Mouse (Mus musculus) mesoderm, embryonic 11.5 days (tissue): ENCODE results near the gene Nme6.
"Not testable (repeated sequence)": the region's sequence is repeated elsewhere in the genome, so short reads cannot be mapped to it uniquely, and the experiment has no call there.

Experiments used
- DNase-seq: peaks from one replicate; pipeline ENCODE4 v3.0.0-alpha.2; 2012; ENCODE audit warnings: low read depth, low spot score

Gene Nme6

DNA sequence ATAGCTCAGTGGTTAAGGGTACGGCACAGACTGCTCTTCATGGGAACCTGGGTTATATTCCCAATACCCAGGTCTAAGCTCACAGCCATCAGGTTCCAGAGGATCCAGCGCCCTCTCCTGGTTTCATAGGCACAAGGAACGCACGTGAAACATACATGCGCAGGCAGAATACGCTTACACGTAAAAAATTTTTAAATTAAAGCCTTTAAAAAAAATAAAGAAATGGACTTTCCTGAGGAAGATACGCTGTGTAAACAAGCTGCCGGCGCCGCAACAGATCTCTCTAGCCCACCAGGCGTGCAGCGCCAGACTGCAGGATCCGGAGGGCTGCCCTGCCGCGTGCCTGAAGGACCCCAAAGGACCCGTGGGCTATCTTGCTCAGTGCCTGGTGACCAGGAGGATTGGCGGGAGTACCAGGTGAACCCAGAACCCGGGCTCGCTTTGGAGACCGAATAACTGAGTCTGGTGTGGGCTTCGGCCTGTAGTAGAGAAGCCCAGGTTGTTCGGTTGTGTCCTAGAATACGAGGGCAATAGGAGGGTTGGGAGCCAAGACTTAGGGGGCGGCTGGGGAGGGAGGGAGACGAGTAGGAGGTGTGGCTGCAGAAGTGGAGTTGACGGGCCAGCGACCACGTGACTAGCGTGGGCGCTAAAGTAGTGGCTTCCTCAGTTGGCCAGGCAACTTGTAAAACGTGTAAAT lies at the start of gene Nme6:
Gene Nme6 (plus strand): TSS at position 359 of the 697 bp plus-strand sequence.
- DNase-seq: peak; percentile 87

- not testable (repeated sequence) for DNase-seq
These were observed 42.0 kb upstream of the Nme6 start, which contains the start of gene Fbxw27 for GRCm38 (mm10) chr9:109790570-109790969. TSS of gene Fbxw27 (minus strand) at chr9:109790670.

DNA sequence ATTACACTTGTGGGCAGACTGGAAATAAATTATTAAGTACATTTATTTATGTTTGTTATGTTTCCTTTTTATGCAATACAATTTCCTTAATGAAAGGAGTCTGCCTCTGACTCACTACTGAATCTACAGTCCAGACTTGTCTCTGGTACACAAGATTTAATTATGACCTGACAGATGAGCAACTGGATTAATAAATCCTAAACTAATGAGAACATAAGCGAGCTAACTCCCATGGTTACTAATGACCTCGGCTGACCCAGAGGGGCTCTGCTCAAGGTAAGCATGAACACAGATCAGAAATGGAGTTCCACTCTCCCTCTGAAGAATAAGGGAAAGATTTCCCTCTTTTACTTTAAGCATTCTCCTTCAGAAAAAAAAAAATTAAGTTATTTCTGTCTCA lies 37.3 kb upstream of the Nme6 start:
- no peak for DNase-seq

DNA sequence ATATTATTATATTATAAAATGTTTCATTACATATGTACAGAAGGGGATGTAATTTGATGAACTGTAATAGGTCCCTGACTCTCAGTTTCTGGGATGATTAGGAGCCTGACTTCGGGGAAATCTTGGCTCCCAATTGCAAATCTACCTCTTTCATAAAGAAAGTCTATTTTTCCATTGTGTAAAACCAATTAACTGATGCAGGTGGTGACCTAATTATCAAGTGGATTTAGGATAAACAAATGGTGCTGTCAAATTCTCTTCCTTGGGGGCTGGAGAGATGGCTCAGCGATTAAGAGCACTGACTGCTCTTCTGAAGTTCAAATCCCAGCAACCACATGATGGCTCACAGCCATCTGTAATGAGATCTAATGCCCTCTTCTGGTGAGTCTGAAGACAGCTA lies 36.7 kb upstream of the Nme6 start:
- no peak for DNase-seq

- peak; percentile 39 for DNase-seq
These were observed 34.5 kb upstream of the Nme6 start for GRCm38 (mm10) chr9:109798051-109798450.

DNA sequence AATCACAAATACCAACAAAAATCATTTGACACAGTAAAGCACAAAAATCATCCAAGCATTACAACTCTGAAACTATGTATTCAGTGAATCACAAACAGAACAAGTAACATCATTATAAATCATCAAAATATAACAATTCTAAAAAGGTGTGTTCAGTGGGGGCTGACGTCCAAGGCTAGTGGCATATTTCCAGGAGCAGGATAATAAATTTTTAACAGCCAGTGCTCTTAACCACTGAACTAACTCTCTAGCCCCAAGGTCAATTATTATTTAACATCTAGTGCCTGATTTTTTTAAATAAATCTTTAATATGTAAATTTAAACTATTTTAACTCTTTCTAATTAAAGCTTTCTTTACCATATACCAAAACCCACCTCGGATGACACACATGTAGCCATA lies 27.0 kb upstream of the Nme6 start:
- DNase-seq: not testable (repeated sequence)

DNA sequence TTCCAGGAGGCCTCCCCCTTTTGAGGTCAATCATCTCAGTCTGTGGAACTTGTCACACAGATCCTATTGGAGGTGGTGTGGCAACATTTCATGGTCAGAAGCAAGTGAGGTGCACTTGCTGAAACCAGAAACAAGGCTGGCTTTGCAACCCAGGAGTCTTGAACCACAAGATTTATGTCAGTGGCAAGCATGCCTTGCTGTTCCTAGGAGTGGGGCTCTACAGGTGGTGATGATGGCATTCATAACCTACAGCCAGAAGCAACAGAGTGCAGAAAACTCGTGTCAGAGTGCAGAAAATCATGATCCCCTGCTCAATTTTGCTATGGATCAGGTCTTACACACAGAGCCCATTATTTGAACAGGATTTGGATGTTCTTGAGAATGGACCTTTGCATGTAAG lies 26.3 kb upstream of the Nme6 start:
- DNase-seq: no peak

DNA sequence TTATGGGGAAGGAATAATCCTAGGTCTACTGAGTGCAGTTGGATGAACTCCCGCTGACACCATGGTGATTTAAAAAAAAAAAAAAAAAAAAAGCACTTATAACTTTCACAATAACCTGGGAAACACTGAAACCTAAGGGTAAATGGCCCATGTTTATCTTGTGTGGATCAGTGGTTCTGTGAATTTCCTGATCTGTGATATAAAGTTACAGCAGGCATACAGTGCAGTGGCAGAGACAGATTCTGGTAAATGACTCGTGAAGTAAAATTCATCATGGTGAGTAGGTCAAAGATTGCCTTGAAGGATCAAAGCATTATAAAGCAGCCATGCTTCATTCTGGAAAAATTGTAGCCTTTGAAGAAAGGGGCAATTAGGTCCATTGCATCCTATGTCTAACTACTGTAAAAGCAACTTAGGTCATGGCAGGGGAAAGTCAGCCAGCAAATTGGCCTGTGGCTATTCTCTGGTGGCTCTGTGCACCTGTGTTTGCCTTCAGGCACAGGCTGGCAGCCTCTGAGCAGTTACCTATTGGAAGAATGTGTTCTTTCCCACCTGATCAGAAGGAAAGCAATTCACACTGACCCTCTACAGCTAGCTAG lies 25.8 kb upstream of the Nme6 start:
- DNase-seq: no peak

DNA sequence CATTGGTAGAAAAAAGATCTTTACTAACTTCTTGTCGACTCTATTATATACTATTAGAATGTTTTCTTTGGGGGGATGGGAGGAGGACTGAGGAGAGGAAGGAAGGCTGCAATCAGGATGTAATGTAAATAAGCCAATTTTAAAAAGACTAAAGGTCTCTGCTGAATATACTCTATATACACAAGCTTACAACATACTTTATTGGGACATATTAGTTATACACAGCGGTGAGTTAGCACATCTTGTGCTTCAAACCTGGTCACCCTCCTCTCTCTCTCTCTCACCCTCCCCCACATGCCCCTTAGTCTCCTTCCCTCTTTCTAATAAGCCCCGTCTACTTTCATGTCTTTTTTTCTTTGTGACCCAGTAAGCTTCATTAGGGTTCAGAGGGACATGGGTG lies 24.7 kb upstream of the Nme6 start:
- no peak for DNase-seq

- no peak for DNase-seq
These were observed 20.6 kb upstream of the Nme6 start, which contains the start of gene Spink8 for GRCm38 (mm10) chr9:109811980-109812379. TSS of gene Spink8 (plus strand) at chr9:109812280.

GRCm38 (mm10) chr9:109813424-109813823 lies 19.1 kb upstream of the Nme6 start:
- DNase-seq: peak; percentile 17

DNA sequence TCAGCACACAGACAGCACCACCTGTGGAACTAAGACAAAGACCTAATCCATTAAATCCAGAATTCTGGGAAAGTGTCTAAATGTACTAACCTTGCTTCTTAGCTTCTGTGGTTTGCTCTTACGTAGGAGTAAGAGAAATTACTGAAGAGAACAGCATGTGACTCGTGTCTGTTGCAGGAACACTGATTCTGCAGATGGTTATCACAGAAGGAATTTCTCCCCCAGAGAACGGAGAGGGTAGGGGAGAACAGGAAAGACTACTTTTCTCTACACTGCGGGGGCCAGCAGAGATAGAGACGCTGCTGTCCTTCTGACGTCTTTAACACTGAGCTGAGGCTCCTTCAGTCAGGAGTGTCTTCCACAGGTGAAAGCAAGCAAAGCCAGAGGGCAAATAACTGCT lies 16.2 kb upstream of the Nme6 start:
- DNase-seq: no peak

GRCm38 (mm10) chr9:109825739-109826138 lies 6.8 kb upstream of the Nme6 start:
- no peak for DNase-seq

DNA sequence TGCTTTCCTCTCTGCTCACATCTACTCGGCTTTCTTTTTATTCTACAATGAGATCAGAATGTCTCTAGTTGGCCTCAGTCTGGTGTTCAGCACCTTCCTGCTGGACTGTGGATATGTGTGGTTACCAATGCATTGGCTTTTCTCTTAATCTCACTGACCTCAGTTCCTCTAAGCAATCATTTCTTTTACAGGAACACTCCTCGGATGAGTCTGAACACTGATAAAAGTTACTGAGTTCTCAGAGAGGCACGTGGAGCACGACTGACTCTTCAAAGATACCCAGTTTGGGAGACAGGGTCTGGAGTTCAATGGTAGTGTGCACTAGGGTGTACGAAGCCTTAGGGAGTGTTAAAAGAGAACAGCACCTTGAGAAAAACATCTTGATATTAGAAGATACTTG lies 6.4 kb upstream of the Nme6 start:
- DNase-seq: no peak

DNA sequence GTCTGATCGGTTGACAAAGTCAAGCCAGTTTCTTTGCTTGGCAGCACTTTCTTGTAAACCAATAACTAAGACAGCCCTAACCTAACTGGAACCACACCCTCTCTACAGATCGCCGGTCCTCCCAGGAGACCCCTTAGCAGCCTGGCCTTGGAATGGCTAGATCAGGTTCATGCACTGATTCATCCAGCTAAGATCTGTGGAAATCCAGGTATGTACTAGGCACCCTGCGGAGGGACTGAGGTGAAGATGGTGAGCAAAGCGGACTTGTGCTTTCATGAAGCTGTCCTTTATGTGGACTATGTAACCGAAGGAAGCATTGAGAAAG lies 501 bp downstream of the Nme6 start:
- DNase-seq: no peak

DNA sequence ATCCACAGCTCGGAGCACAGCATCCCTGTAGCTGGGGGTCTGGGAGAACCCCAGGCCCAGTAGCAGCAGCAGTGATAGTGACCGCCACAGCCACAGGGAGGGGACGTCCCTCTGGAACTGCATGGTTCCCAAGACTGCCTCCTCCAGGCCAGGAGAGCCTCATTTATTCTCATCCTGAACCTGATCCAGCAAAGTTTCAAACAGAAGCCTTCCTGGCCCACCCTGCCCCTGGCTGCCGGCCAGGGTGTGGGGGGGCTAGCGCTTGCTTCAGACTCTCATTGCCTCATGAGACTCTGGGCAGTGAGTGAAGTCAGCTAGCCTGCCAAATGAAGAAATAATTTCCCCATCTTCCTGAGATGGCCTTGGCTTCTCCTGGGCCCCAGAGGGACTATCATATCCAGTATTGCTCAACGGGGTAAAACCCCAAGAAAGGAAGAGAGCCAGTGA lies 16.8 kb downstream of the Nme6 start, which contains the start of gene Camp:
Gene Camp (minus strand): TSS at position 306 of the 447 bp plus-strand sequence.
- no peak for DNase-seq

DNA sequence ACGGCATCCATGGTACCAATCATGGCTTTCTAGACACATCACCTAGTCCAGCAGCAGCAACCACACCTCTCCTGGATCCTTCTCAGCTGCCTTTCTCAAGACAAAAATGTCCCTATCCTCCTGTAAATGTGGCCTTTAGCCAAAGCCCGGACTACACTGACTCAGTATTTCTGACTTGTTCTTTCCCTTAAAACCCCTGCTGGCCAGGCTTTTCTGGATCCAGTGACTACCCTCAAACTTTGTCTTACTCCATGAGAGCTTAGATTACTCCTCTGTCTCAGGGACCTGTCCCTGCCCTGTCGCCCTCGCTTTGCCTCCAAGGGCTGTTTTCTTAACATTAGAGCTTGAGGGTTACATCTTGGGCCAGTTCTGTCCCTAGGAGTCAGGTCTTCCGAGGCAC lies 17.6 kb downstream of the Nme6 start:
- no peak for DNase-seq

DNA sequence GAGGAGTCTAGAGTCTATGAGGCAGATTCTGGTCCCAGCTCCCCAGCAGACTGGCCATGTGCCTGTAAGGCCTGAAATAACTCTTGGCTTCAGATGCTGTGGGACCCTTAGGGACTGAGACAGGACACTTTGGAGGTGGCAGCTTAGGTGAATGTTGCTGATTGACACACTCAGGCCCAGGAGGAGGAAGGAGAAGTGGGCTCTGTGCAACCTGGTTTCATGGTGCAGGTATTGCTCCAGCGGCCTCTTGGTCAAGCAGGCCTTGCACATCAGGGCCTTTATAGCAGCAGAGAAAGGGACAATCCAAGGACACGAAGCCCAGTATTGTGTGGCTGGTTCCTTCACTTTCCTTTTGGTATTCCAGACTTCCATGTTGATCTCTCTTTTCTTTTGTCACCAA lies 21.8 kb downstream of the Nme6 start:
- DNase-seq: no peak

- DNase-seq: no peak
These were observed 23.4 kb downstream of the Nme6 start for GRCm38 (mm10) chr9:109855947-109856346.

DNA sequence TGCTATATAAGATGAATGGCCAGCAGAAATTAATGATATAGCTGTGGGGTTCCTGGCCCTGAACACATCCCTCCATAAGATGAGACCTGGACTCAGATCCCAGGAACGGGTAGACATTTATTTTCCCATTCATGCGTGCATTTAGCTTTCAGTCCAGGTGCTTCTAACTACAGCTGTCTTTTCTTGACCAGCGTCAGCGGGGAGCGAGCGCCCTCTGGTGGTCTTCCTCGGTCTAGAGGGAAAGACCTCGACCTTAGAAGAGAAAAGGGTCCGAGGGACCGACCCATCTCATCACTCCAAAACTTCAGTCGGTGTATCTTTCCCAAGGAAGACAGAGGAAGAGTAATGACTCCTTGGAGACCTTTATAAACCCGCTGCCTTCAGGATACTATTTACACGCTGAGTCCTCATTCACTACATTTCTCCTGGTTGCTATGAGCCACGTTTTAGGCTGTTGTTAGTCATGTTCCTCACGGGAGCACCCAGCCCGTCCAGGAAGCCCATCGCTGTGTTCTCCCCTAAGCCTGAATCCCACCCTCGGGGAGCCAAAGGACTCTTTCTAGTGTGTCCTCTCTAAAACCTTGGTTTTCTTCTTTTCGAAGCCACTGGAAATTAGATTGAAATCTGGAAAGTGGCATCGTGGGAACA lies 30.0 kb downstream of the Nme6 start:
- DNase-seq: peak; percentile 85

GRCm38 (mm10) chr9:109863085-109863484 lies 30.5 kb downstream of the Nme6 start:
- DNase-seq: no peak

DNA sequence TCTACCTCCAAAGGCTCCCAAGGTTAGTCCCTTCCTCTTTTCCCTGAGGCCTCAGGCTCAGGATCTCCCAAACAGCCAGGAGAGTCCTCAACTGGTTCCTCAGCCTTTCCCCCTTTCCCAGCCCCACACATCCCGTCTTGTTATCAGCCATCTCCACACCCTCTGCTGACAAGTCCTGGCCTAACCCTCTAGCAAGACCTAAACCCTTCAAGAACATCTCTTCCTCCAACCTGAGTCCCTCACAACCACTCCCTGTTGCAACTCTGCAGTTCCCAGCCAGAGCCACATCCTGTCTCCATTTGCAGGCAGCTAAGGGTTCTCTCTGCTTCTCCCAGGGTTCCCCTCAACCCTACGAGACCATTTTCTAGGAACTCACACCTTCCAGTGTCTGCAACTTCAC lies 33.7 kb downstream of the Nme6 start:
- DNase-seq: no peak
